Mouse (Mus musculus): ENCODE measurements around the gene Ninj2.
"Not testable (repeated sequence)": the region's sequence is repeated elsewhere in the genome, so short reads cannot be mapped to it uniquely, and the experiment has no call there.

The Ninj2 gene

GRCm38 (mm10) chr6:120093100-120093499 is at the start of gene Ninj2:
TSS of gene Ninj2 (plus strand) at chr6:120093350.
- DNase-seq (ENCODE audit: low spot score), result no peak

- no peak for DNase-seq (ENCODE audit: low spot score)
These were observed 47.7 kb upstream of the Ninj2 start for GRCm38 (mm10) chr6:120045406-120045805.

DNA sequence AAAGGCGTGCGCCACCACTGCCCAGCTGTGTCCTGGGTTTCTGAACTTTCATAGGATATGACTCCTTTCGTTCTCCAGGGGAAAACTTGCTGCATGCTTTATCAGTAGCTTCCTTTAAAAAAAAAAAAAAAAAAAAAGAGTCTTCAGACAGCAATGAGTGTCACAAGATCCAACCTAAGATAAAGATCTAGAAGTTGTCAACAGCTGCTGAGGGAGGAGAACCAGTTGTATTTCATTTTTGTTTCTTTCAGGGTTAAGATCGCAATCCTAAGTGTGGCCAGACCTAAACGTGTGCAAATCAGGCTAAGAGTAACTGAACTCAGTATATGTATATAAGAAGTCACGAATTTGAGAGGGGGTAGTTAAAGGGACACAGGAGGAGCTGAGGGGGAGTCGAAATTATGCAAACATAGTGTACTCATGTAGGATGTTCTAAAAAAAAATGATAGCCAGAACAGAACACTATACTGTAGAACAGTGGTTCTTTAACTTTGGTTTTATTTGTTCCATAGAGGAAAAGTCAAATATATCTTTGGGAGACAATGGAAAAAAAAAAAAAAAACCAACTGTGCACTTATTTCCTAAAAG is 45.4 kb upstream of the Ninj2 start:
- DNase-seq (ENCODE audit: low spot score), result peak; percentile 24

DNA sequence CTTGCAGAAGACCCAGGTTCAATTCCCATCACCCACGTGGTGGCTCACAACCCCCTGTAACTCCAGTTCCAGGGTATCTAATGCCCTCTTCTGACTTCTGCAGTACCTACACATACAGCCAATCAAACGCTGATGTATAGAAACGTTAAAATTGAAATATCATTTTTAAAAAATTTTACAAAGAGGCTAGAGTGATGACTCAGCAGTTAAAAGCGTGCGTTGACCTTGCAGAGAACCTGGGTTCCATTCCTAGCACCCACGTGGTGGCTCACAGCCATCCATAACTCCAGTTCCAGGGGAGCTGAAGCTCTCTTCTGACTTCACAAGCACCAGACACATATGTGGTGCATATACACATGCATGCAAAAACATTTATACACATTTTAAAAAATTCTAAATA is 38.7 kb upstream of the Ninj2 start:
- no peak for DNase-seq (ENCODE audit: low spot score)

DNA sequence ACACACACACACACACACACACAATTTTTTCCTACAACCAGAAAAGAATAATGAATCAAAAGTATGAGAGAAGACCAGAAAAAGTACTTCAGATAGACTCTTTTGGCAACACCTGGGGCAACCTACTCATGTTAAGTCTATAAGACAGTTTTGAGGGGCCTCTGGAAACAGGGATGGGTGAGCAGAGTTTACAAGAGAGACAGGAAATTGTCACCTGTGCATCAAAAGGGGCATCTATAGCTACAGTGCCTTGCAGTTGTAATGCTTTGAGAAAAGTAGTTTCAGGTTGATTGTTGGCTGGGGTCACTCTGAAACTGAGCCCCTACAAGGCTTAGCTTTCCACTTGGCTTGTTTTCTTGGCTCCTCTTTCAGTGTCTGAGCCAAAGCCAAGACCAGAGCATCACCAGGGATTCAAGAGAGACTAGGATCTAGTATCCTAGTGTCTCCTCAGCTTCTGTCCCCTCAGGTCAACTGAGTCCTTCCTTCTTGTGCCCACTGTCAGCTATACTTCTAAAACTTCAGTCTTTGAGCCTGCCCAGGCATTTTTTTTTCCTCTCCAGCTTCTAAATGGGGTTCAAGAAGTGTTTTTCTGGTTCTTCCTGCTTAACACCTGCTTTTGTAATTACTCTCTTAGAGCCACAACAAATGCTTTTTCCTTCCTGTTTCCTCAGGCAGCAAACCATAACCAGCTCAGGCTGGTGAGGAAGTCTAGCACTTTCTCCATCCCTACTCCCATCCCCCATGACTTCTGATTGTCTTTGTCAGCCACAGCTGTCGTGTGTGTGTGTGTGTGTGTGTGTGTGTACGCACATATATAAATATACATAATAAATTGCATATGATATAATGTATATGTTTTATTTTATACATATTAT is 37.2 kb upstream of the Ninj2 start:
- DNase-seq (ENCODE audit: low spot score), result no peak

- DNase-seq (ENCODE audit: low spot score), result no peak
These were observed 30.2 kb upstream of the Ninj2 start for GRCm38 (mm10) chr6:120062934-120063333.

DNA sequence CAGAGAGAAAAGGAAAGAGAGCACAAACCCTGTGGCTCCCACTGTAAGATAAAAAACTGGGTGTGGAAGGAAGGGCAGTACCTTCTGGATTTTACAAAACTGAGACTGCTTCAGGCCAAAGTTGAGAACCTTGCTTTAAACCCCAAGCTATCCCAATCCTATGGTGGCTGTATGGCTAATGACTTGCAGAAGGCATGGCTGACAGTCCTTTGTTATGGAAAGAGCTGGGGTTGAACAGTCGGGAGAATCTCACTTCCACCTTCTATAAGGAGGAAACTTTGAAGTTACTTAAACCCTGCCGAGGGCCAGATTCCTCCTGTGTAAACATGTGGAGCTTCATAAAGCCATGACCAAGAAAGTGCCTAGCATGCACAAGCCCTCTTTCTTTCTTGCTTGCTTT is 28.5 kb upstream of the Ninj2 start:
- no peak for DNase-seq (ENCODE audit: low spot score)

DNA sequence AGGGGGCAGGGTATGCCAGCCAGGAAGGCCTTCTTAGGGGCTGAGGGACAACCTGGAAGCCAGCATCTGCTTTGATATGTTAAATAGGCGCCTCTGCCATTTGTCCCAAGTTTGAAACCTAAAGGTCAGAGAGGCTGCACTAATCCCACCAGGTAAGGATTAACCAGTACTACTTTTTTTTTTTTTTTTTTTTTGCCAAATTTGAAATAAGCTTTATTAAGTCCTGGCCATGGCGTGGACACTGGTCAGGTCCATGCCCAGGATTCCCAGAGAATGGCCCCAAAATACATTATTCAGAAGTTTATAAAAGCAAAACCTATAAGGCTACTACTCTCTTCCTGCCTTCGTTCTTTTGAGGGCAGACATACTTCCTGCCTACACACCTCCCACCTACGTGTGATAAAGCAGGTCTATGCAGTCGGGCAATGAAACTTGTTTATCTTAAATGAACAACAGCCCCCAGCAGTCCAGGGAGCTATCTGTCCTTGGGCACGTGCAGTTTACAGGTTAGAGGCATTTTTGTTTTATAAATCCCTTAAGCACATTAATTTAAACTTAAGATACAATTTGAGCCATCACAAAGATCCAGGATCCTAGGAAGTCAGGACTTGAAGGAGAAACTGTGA is 27.5 kb upstream of the Ninj2 start:
- no peak for DNase-seq (ENCODE audit: low spot score)

- no peak for DNase-seq (ENCODE audit: low spot score)
These were observed 23.6 kb upstream of the Ninj2 start for GRCm38 (mm10) chr6:120069546-120069945.

DNA sequence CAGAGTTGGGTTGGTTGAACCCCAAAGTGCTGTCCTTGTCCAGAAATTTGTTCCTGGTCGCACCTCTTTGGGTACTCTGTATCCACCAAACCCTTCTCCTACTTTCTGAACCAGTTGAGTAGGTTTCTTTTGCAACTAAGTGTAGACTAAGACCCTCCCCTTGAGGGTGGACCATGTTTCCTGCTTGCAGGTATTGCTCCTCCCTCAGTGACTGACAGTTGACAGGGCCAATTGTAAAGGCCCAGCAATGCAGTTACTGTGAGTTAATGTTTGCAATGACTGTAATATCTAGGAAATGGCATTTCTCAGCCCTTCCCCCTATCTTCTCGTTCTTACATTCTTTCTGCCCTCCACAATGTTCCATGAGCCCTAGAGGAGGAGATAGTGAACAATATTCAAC is 20.5 kb upstream of the Ninj2 start:
- DNase-seq (ENCODE audit: low spot score), result no peak

- no peak for DNase-seq (ENCODE audit: low spot score)
These were observed 16.3 kb upstream of the Ninj2 start for GRCm38 (mm10) chr6:120076619-120077450.

- DNase-seq (ENCODE audit: low spot score), result no peak
These were observed 13.6 kb upstream of the Ninj2 start for GRCm38 (mm10) chr6:120079547-120079946.

- no peak for DNase-seq (ENCODE audit: low spot score)
These were observed 11.6 kb upstream of the Ninj2 start for GRCm38 (mm10) chr6:120081516-120081915.

GRCm38 (mm10) chr6:120082251-120082950 is 10.7 kb upstream of the Ninj2 start:
- DNase-seq (ENCODE audit: low spot score), result no peak

DNA sequence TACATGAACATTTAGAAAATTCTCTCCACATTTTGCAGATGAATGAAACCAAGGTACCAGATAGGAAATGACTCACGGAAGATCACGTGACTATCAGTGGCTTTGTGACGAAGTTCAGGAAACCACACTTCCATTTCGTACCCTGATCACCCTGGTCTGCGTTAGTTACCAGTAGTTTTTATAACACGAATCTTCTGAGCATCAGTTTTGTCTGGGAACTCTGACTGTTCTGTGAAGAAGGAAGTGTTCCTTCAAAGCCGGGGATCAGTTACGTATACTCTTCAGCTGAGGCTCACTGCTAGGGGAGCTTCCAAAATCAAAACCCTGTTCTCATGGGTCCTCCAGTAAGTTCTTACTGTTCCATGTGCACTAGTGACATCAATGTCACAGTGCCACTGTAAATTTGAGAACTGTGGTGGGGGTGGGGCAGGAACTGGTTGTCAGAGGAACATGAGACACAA is 10.2 kb upstream of the Ninj2 start:
- DNase-seq (ENCODE audit: low spot score), result no peak

DNA sequence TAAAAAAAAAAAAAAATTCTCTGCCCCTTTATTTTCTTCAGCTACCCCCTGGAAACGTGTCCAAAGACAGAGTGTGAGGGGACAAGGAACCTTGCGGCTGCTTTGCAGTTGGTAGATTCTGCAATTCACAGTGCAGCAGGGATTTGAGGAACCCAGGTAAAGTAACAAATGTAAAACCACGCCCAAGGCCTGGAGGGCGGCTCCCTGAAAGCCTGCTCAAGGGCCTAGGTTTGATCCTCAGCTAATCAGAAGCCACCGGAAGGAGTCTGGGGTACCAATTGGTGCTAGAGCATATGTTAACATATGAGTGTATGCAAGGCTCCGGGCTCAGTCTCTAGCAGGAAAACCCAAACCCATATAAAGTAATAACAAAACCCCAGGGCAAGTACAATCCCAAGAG is 9.7 kb upstream of the Ninj2 start:
- no peak for DNase-seq (ENCODE audit: low spot score)

DNA sequence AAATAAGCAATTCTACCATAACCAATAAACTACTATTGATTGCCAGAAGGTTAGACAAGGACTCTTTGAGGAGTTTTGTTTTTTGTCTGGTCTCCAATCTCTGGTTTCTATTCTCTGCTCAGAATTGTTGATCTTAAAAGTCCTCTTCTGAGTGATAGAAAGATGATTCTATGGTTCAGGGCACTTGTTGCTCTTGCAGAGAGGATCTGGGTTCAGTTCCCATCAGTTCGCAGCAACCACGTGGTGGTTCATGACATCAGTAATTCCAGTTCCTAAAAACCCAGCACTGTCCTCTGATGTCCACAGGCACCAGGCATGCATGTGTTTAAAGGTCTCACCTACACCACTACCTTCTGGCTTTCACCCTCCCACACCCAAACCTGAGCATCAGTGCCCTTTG is 8.2 kb upstream of the Ninj2 start:
- DNase-seq (ENCODE audit: low spot score), result no peak

- no peak for DNase-seq (ENCODE audit: low spot score)
These were observed 7.3 kb upstream of the Ninj2 start for GRCm38 (mm10) chr6:120085832-120086231.

GRCm38 (mm10) chr6:120087041-120087440 is 6.1 kb upstream of the Ninj2 start:
- DNase-seq (ENCODE audit: low spot score), result not testable (repeated sequence)

GRCm38 (mm10) chr6:120090712-120091248 is 2.4 kb upstream of the Ninj2 start:
- no peak for DNase-seq (ENCODE audit: low spot score)

- DNase-seq (ENCODE audit: low spot score), result no peak
These were observed 1.2 kb upstream of the Ninj2 start for GRCm38 (mm10) chr6:120091956-120092355.

Measured in MN1 (cell line).